Mouse (Mus musculus): ENCODE measurements at regions not wholly inside any gene's neighbourhood (a gene's known extent, or its start where the extent isn't known, plus 50 kb on each side); places are given as distances from the start of the nearest gene placed in this dataset.

DNA sequence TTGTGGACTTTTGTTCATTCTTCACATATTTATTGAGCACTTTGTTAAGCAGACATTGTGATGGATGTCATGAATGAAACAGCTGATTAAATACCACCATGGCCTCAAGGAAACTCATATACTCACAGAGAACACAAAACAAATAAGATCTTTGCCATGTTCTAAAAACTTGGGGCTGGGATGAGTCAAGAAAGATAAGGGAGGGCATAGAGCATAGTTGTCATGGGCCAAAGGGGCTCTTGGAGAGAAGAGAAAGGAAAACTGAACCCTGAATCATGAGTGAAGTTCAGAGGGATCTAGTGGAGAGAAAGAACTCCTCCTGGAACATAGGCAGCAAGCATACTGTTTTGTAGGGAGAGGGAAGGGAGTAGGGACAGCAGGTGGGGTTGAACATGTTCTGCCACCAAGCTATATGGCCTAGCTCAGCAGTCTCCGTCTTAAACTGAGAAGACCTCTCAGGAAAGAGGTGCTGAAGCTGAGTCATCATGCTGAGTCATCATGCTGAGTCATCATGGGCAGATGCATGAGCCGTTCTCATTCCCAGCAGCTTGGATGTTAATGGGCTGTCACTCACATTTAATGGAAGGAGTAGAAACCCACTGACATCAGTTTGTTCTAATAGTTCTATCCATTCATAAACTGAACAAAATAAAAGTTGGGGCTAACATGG is 69.6 kb downstream of the Cetn3 start:
- DNase-seq (ENCODE audit: low spot score in 2 of 2): no peak

DNA sequence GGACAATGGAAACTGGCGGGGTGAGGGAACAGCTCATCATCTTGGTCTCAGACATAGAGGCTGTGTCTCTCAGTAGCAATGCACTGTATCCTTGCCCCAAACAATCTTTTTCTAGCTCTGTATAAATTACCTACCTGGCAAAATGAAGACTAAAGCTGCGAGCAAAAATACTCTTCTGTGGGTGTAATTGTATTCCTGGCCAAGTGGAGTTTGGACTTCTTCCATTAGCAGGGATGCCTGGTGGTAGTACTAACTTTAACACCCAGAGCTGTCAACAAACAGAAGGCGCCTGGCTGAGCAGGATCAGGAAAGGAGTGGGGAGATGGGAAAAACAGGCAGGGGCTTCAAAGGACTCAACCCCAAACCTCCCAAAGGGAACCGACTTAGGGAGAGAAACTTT is 73.2 kb downstream of the Cetn3 start:
- DNase-seq (ENCODE audit: low spot score in 2 of 2): peak; percentile 37 to 49

GRCm38 (mm10) chr13:81860683-81861082 is 77.8 kb downstream of the Cetn3 start:
- no peak for DNase-seq (ENCODE audit: low spot score in 2 of 2)

GRCm38 (mm10) chr13:81861886-81862600 is 79.2 kb downstream of the Cetn3 start:
- DNase-seq (ENCODE audit: low spot score in 2 of 2): no peak

GRCm38 (mm10) chr13:81871226-81871625 is 88.3 kb downstream of the Cetn3 start:
- no peak for DNase-seq (ENCODE audit: low spot score in 2 of 2)

DNA sequence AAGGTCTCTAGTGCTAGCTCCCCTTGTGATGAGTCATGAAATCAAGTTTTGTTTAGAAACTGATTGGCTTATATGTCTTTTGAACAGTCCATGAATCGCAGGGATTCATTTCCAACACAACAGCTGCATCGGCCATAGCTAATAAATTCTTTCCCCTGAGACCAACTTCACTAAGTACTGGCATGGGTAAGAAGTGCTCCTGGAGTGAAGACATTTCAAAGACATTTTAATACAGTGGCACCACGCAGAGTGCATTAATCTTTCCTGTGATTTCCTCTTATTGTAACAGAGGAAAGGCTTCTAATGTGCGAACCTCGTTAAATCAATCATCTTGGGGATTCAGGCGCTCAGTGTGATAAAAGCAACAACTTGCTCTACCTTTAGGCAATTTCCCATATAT is 103.0 kb downstream of the Cetn3 start:
- DNase-seq (ENCODE audit: low spot score in 2 of 2): no peak

- no peak for DNase-seq (ENCODE audit: low spot score in 2 of 2)
Measured at GRCm38 (mm10) chr13:81930266-81930665, 147.4 kb downstream of the Cetn3 start.

DNA sequence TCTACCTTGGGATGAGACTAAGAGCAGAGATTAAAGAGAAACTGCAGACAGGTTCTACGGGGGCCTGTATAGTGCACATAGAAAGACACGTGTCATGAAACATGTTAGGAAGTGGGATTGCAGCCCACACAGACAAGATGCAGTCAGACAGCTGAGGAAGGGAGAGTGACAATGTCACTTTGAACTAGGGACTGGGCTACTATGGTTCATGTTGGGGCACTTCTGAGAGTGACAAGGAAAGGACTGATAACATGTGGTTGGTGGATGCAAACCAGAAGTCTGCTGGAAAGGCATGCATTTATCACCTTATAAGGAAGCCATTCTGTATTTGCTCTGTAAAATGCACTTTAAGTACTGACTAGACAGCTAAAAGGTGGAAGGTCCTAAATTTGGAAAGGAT is 148.3 kb downstream of the Cetn3 start:
- DNase-seq (ENCODE audit: low spot score in 2 of 2): no peak

- no peak for DNase-seq (ENCODE audit: low spot score in 2 of 2)
Measured at GRCm38 (mm10) chr13:81937061-81937460, 154.2 kb downstream of the Cetn3 start.

- peak; percentile 18 to 57 for DNase-seq (ENCODE audit: low spot score in 2 of 2)
Measured at GRCm38 (mm10) chr13:81944047-81944446, 161.2 kb downstream of the Cetn3 start.

GRCm38 (mm10) chr13:81944469-81944868 is 161.6 kb downstream of the Cetn3 start:
- DNase-seq (ENCODE audit: low spot score in 2 of 2): no peak

DNA sequence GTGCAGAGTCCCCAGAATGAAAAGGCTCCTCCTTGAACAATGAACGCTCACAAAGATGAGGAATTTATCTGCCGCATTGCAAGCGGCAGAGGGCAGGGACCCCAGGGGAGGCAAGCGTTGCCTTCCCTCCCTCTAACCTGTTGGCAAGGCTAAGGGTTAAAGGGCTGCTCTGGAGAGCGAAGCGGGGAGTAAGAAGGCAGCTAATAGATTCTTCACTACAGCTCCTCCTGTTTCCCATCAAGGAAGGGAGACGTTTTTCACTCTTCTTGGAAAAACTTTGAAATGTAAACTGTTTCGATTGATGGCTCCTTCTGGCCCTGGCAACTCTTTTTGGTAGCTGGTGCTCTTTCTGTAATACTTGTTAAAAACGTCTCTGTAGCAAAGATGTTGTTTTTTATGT is 162.9 kb downstream of the Cetn3 start:
- no peak for DNase-seq (ENCODE audit: low spot score in 2 of 2)

GRCm38 (mm10) chr13:81965431-81965830 is 182.6 kb downstream of the Cetn3 start:
- DNase-seq (ENCODE audit: low spot score in 2 of 2): no peak

DNA sequence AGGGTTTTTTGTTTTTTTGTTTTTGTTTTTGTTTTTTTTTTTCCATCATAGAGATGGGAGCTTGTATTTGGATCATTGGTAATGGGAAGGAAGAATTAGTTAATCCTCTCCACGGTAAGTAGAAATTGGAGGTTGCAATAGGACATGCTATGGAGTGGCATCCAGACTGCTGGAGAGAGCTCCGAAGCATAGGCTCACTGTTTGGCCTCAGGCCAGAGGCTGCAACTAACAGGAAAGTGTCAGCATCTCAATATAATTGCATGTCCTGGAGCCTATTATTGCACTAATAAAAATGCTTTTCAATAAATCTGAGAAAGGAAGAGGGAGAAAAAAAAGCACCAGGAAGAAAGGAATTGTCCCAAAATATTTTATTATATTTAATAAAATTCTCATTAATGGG is 193.0 kb downstream of the Cetn3 start:
- DNase-seq (ENCODE audit: low spot score in 2 of 2): no peak

- DNase-seq (ENCODE audit: low spot score in 2 of 2): no peak
Measured at GRCm38 (mm10) chr13:81978003-81978402, 195.1 kb downstream of the Cetn3 start.

GRCm38 (mm10) chr13:81979289-81979688 is 196.4 kb downstream of the Cetn3 start:
- no peak for DNase-seq (ENCODE audit: low spot score in 2 of 2)

DNA sequence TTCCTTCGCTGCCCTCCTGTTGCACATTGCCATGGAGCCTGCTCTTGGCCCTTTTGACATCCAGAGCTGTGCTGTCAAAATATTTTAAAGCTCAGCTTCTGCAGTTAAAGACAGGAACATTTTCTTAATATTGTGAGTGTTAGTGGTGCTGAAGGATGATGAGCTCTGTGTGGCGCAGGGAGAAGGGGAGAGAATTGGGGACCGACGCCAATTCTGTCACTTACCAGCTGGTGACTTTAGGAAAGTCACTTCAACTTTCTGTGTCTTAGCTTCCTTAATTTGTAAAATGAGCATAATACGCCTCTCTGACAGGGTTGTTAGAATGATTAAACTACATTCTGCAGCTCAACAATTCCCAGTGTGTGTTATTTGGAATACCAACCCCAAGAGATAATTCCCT is 197.2 kb downstream of the Cetn3 start:
- no peak for DNase-seq (ENCODE audit: low spot score in 2 of 2)

DNA sequence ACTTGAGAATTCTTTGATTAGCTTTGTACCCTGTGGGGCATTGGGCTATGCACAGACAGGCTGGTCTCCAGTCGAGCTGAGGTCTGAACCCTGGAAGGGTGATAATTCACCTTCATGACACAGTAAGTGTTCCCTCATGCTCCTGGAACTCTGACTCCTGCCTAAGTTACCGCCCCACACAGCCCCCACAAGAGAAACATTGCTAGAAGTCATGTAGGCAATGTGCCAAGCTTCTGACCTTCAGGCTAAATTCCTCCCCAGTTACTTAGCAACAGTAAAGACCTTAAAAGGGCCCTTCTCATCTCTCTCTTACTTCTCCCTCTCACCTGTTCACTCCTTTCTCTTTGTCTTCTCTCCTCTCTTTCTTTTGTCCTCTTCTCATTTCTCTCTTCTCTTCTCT is 199.6 kb downstream of the Cetn3 start:
- DNase-seq (ENCODE audit: low spot score in 2 of 2): no peak

DNA sequence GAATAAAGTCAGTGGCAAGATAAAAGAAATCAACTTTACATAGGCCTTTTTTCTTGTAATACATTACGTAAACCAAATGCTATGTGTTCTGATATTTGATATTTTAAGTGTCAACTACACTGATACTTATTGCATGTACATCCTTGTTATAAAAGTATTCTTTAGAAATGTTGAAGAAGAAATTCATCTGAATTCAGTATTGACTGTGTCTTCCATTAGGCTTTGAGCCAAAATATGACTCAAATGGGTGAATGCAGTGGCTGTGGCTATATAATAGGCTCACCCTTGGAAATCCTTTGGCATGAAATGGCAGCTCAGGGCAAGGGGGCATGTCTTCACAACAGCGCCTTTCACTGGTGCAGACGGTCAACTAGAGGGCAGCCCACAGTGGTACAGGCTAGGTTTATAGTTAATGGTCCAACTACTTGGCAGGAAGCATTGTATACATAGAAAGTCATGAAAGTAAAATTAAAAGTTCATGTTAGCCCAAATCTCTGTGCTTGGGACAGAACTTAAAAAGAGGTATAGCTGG is 217.9 kb downstream of the Cetn3 start:
- DNase-seq (ENCODE audit: low spot score in 2 of 2): no peak

DNA sequence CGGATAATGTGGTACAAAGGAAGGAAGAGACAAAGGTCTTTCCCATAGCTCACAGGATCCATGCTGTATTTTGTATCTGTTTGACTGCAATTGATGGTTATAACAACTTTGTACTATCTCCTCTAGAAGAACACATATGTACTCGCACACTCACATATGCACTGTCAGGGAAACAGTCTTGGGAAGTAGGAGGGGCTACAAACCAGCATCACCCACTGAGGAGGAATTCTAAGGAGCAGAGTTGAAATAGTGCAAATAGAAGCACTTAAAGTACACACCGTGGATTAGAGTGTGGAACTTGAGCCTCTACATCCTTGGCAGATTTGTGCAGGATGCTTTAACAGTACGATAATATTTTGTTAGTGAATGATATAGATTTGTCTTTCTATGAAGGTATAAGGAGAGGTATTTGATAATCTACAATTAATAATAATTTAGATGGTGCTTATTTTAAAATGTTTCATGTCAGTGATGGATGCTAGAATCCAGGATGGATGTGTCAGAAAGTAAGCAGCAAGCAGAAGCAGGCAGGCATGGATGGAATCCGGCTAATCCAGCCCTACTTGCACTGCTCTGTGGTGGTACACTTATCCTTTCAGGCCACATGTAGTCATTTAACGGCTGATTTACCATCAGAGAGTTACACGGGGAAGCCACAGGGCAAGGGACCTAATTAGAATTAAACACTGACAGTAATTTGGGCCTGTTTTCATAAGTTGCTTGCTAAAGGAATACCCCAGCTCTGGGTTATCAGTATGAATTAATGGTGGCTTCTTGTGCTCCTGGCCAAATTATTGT is 223.3 kb downstream of the Cetn3 start:
- no peak for DNase-seq (ENCODE audit: low spot score in 2 of 2)

DNA sequence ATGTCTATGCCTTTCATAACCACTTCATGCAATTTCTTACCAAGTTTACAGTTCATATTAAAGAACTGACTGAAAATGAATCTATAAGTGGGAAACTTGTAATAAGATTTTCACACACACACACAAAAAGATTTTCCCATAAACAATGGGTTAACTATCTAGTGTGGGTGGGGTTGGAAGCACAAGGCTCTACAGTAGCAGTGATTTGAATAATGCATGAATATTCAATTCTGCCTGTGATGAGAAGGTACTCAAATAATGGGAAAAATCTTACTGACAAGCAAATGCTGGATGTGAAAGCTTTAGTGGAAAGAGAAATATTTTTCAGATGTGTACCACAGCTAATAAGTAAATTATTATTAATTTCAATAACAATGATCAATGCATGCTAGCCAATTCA is 224.3 kb downstream of the Cetn3 start:
- DNase-seq (ENCODE audit: low spot score in 2 of 2): no peak

DNA sequence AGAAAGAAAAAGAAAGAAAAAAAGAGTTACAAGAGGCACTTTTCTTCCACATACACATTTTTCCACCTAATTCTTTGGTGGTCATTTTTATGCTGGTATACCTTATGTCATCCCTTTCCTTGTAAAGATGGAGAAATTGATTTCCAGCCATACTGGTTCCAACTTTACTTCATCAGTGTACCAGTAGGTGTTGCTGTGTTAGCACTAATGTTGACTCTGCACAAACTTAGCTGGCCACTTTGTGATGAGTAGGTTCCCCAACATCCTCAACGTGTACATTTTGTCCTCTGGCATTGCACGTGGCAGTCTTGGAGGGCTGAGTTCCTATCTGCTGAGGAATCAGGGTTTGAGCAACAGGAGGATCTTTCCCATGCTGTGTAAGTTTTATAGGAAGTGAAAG is 256.7 kb downstream of the Cetn3 start:
- no peak for DNase-seq (ENCODE audit: low spot score in 2 of 2)

Measured in heart, adult 9 months (tissue).